Mouse (Mus musculus) hindbrain, embryonic 13.5 days (tissue): ENCODE results near the gene Cdh20. TPM values are rescaled to one million over a fixed set of nuclear protein-coding genes. Genes with fewer than 3 reads are reported as not detected.

Experiments used
- ATAC-seq: fragments of 200-750 bp; cut with Nextera tagmentation; 2 replicates; pipeline ENCODE4 v1.8.0; 2017; ENCODE audit warnings: moderate TSS enrichment; ENCODE audit not compliant: low FRiP score
- H3K27ac ChIP-seq: fragments of 300-500 bp; sonication (generic); 2 replicates; pipeline ENCODE4 v1.5.1; 2015; ENCODE audit warnings: inconsistent platforms, mild to moderate bottlenecking, moderate library complexity
- H3K27me3 ChIP-seq: fragments of 300-500 bp; sonication (generic); 2 replicates; pipeline ENCODE4 v1.6.1; 2015; ENCODE audit warnings: mild to moderate bottlenecking, inconsistent platforms
- H3K36me3 ChIP-seq: fragments of 300-500 bp; sonication (generic); 2 replicates; pipeline ENCODE4 v1.6.1; 2015; ENCODE audit warnings: mild to moderate bottlenecking, inconsistent platforms
- H3K4me1 ChIP-seq: fragments of 300-500 bp; sonication (generic); replicated peaks from 2 replicates; pipeline ENCODE4 v1.6.1; 2015; ENCODE audit warnings: inconsistent platforms
- H3K4me2 ChIP-seq: fragments of 300-500 bp; sonication (generic); 2 replicates; pipeline ENCODE4 v1.6.1; 2015; ENCODE audit warnings: inconsistent platforms, mild to moderate bottlenecking, moderate library complexity
- H3K4me3 ChIP-seq: fragments of 300-500 bp; sonication (generic); 2 replicates; pipeline ENCODE4 v1.5.1; 2015; ENCODE audit warnings: mild to moderate bottlenecking, inconsistent platforms
- H3K9ac ChIP-seq: fragments of 300-500 bp; sonication (generic); 2 replicates; pipeline ENCODE4 v1.6.1; 2015; ENCODE audit warnings: mild to moderate bottlenecking, inconsistent platforms
- H3K9me3 ChIP-seq: fragments of 300-500 bp; sonication (generic); 2 replicates; pipeline ENCODE4 v1.6.1; 2016; ENCODE audit warnings: inconsistent platforms
- WGBS: fragments of 180-500 bp; shearing (Covaris S2); methylation state at CpG from one replicate; pipeline ENCODE4 v1.1.7; 2015; 5-methylcytosine and 5-hydroxymethylcytosine counted together
- polyA plus RNA-seq: library from polyadenylated mRNA; unstranded; fragments of >200 nt; fragmentation: Nextera tagmentation; extraction: Ambion mirVana; gene quantifications from 2 replicates; pipeline ENCODE4 v1.2.1, GENCODE M21; 2015

The Cdh20 gene
- polyA plus RNA-seq, 1 experiment from 2014 or later = 1.7 TPM

DNA sequence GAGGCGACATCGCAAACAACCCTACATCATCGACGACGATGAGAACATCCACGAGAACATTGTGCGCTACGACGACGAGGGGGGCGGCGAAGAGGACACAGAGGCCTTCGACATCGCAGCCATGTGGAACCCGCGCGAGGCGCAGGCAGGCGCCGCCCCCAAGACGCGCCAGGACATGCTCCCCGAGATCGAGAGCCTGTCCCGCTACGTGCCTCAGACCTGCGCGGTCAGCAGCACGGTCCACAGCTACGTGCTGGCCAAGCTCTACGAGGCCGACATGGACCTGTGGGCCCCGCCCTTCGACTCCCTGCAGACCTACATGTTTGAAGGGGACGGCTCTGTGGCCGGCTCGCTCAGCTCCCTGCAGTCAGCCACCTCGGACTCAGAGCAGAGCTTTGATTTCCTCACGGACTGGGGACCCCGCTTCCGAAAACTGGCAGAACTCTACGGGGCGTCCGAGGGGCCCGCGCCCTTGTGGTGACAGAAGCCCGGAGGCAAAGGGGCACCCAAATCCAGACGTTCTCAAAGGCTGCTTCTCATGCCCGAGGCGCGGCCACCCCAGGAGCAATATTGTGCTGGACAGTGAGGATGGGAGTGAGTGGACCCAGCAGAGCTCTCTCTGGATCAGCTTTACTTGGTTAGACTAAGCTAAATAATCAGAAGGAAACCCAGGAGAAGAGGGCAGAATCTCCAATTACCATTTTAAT is 225.7 kb downstream of the Cdh20 start:
- Histone ChIP-seq H3K9ac (peak overlapping the region; percentile 76), H3K36me3 (no peaks in the 10 kb centered on the region), H3K9me3 (no peaks in the 10 kb centered on the region), H3K27me3 (no peaks in the 10 kb centered on the region), H3K4me1 (no peaks in the 10 kb centered on the region; the same call in 1 of the 2 replicates), H3K4me2 (peak overlapping the region; percentile 74), H3K27ac (no peak overlapping the region), H3K4me3 (peak overlapping the region; percentile 50)
- 6% methylated on average over 51 of the region's 51 CpGs for WGBS
- ATAC-seq = peak; percentile 80

DNA sequence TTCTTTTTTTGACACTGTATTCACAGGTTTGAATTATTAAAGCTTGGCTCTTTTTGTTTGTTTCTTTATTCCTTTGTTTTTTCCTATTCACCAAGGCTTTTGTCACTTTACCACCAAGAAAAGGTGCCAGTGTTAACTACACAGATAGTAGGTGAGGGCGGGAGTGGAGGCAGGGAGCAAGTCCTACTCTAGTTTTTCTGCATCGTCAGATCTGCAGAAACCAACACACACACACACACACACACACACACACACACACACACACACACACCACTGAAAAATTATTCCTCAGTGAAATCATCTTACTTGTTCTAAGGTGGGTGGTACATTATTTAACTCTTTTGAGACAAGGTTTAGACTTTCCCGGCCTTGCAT is 226.3 kb downstream of the Cdh20 start:
- Histone ChIP-seq H3K36me3 (no peaks in the 10 kb centered on the region), H3K4me1 (no peaks in the 10 kb centered on the region; the same call in 1 of the 2 replicates), H3K4me2 (peak overlapping the region; percentile 74), H3K27ac (no peak overlapping the region), H3K27me3 (no peaks in the 10 kb centered on the region), H3K9ac (no peak overlapping the region), H3K4me3 (no peak overlapping the region), H3K9me3 (no peaks in the 10 kb centered on the region)
- ATAC-seq = peak; percentile 70
- WGBS = 52% methylated on average over 3 of the region's 3 CpGs

DNA sequence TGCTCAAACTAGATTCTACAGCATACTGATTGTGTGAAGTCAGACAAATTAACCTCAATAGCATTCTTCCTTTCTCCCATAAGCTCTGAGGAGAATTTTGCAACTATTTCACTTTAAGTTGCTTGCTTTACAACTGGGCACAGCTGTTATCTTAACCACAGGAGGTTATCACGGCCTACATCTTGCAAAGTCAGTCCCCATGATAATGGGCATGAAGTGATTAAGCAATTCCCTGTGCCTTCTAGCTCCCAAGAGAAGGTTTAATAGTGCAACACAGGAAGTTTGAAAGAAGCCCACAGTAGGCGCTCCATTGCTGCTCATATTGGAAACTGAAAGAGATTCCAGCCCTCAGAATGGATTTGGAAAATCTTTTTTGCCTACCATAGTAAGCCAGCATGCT is 229.5 kb downstream of the Cdh20 start:
- H3K4me2 ChIP-seq = no peak overlapping the region
- no peak for ATAC-seq
- H3K9me3 ChIP-seq = no peaks in the 10 kb centered on the region
- no peaks in the 10 kb centered on the region for H3K36me3 ChIP-seq
- no peaks in the 10 kb centered on the region for H3K27me3 ChIP-seq
- H3K4me3 ChIP-seq = no peak overlapping the region
- H3K9ac ChIP-seq = no peak overlapping the region
- 77% methylated on average over 2 of the region's 2 CpGs for WGBS
- no peaks in the 10 kb centered on the region; the same call in 1 of the 2 replicates for H3K4me1 ChIP-seq
- no peak overlapping the region for H3K27ac ChIP-seq

DNA sequence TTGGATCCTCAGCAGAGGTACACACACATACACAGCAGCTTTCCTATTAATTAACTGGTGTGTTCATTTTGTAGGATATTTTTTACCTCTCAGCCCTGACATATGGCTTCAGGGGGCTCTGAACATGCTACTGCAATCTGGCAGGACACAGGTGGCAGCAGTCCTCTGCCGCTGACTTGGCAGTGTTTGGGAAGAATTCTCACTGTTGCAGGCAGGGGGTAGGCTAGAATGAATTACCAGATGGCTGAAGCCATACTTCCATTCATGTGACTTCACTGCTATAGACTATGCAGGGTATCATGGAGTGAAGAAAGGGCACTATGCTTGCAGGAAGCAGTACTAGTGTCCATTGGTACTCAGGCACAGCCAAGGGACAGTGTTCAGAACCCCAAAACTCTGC is 233.8 kb downstream of the Cdh20 start:
- H3K9me3 ChIP-seq = no peaks in the 10 kb centered on the region

DNA sequence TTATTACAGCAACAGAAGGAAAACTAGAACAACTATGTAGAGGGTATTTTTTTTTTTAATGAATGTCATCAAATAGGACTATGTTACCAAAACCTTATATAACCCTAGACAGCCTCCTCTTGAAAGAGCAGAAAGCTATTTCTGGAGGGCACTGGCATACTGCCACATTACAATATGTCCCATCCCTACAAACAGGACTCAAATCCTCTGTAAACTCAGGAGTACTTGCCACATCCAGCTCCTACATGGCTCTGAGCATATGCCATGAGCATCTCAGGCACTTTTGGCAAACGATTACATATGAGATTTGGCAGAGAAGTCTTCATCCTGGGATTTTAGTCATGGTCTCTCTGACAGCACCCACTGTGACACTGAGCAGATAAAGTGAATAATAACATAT is 235.5 kb downstream of the Cdh20 start:
- WGBS = 91% methylated on average over 1 of the region's 1 CpGs

More for the DNA sequence above, 233.8 kb downstream of the Cdh20 start:
- WGBS = 57% methylated on average over 1 of the region's 1 CpGs
- ATAC-seq = peak; percentile 49; the same call in 1 of the 2 replicates
- H3K4me3 ChIP-seq = no peak overlapping the region
- H3K27me3 ChIP-seq = no peaks in the 10 kb centered on the region
- H3K4me1 ChIP-seq = no peaks in the 10 kb centered on the region
- H3K27ac ChIP-seq = no peak overlapping the region
- no peak overlapping the region for H3K4me2 ChIP-seq
- no peak overlapping the region for H3K9ac ChIP-seq
- no peaks in the 10 kb centered on the region for H3K36me3 ChIP-seq

DNA sequence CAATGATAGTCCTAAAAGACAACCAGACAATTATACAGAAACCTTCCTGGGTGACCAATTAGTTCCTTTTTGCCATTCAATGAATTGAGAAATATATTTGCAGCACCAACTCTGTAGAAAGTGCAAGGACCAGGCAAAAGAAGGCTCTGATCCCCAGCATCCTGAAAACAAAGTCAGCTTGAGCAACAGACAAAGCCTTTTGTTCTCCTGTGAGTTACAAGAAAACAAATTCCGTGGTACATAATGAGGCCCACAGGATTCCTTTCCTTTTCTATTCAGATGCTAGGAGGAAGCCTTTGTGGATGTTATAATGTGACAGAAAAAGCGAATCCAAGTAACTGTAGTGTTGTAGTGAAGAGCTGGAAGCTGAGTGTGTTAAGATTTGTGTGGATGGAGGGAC is 244.3 kb downstream of the Cdh20 start:
- no peak overlapping the region for H3K4me2 ChIP-seq
- H3K4me1 ChIP-seq = peaks cover 4% of the 10 kb centered on the region; the same call in 1 of the 2 replicates
- H3K36me3 ChIP-seq = no peaks in the 10 kb centered on the region
- H3K27ac ChIP-seq = no peak overlapping the region
- H3K9ac ChIP-seq = no peak overlapping the region
- ATAC-seq = no peak
- H3K9me3 ChIP-seq = no peaks in the 10 kb centered on the region
- 7% methylated on average over 2 of the region's 2 CpGs for whole genome bisulfite sequencing
- no peak overlapping the region for H3K4me3 ChIP-seq
- no peaks in the 10 kb centered on the region for H3K27me3 ChIP-seq

More for the DNA sequence above, 235.5 kb downstream of the Cdh20 start:
- Histone ChIP-seq H3K27ac (no peak overlapping the region), H3K4me3 (no peak overlapping the region), H3K4me2 (no peak overlapping the region), H3K36me3 (no peaks in the 10 kb centered on the region), H3K9me3 (no peaks in the 10 kb centered on the region), H3K9ac (no peak overlapping the region), H3K27me3 (no peaks in the 10 kb centered on the region), H3K4me1 (no peaks in the 10 kb centered on the region)
- ATAC-seq = no peak

DNA sequence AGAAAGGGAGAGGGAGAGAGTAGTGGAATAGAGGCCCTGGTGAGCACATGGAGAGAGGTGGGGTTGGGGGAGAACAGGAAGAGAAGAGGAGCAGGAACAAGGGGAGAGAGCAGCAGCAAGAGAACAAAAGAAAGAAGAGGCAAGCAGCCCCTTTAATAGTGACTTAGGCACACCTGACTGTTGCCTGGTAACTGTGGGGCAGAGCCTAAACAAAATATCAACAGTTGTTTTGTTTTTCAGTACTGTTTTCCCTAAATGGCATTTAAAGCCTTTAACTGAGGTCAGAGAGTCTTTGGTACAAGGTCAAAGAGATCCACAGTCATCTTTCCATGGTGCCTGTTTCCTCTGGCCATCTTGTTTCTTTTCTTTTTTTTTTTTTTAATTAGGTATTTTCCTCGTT is 245.0 kb downstream of the Cdh20 start:
- no peak overlapping the region for H3K27ac ChIP-seq
- H3K4me2 ChIP-seq = no peak overlapping the region
- peaks cover 4% of the 10 kb centered on the region; the same call in 1 of the 2 replicates for H3K4me1 ChIP-seq
- H3K27me3 ChIP-seq = no peaks in the 10 kb centered on the region
- WGBS = 38% methylated on average over 1 of the region's 1 CpGs
- H3K4me3 ChIP-seq = no peak overlapping the region
- H3K9ac ChIP-seq = no peak overlapping the region
- H3K36me3 ChIP-seq = no peaks in the 10 kb centered on the region
- ATAC-seq = no peak
- no peaks in the 10 kb centered on the region for H3K9me3 ChIP-seq

DNA sequence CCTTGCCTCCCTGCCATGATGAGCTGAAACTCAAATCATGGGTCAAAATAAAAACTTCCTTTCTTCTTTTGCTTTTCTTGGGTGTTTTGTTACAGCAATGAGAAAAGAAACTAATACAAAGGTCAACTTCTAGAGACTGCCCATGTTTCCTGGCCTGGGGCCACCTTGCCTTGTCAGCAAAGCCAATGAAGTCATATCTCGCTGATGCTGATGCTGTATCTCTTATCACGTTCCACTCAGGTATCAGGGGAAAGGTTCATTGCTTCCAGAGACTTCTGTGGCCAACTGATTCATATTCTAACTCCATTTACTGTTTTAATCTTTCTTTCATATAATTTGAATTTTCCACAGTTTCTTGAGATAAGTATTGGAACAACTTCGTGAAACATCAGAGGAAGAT is 273.3 kb downstream of the Cdh20 start:
- Histone ChIP-seq H3K4me3 (no peak overlapping the region), H3K9ac (no peak overlapping the region), H3K27ac (no peak overlapping the region), H3K4me1 (no peaks in the 10 kb centered on the region), H3K27me3 (no peaks in the 10 kb centered on the region), H3K9me3 (no peaks in the 10 kb centered on the region), H3K36me3 (no peaks in the 10 kb centered on the region), H3K4me2 (no peak overlapping the region)
- ATAC-seq = no peak
- 96% methylated on average over 3 of the region's 3 CpGs for WGBS
